17 mouse cellular contexts compared by ENCODE assay signal in the genomic region with DNA sequence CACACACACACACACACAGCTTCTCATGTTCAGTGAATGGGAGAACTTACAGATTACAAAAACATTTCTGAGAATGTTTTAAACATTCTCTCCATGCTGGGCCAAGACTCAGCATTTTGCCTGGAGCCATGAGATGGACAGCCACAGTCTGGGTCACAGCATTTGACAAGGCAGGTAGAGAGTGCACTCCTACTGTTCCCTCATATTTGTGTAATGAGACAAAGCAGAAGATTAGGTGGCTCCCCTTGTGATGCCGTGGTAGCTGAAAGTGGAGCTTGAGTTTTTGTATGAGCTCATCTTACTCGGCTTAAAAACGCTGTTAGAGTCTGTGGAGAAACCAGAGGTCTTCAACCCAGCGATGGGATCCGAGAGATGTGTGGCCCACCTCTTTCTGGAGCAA.
DNase-seq lines count a peak whose midpoint lies in the region; ATAC-seq and TF ChIP-seq lines count a peak whose summit lies in the region.
"Had no signal": no experiment of that assay in that cellular context is flagged by ENCODE, and none has a peak within 500 bp of the region (broad histone marks: within the 10 kb centered on the region; RNA-seq: fewer than 3 reads in every experiment).

No protein-coding gene starts in this region.

- peak; percentile 32 for ATAC-seq in liver, embryonic 11.5 days (replicated peaks; ENCODE audit: low FRiP score)
- peak; percentile 53 for ATAC-seq in liver, embryonic 12.5 days
- ATAC-seq: CD4-positive, CD25-positive, alpha-beta regulatory T cell, adult 4 months had no signal

- H3K9ac ChIP-seq in liver, embryonic 11.5 days (ENCODE audit: low read depth, low read length) = peak overlapping the region; percentile 42
- peak overlapping the region; percentile 59 for H3K9ac ChIP-seq in liver, embryonic 12.5 days
- H3K9ac ChIP-seq: heart, embryonic 15.5 days; hindbrain, embryonic 14.5 days; intestine, embryonic 15.5 days; midbrain, embryonic 12.5 days had no signal

- no peak for TF ChIP-seq CTCF in olfactory bulb, adult 2 months (IDR thresholded peaks at IDR 0.05; ENCODE audit: insufficient read depth, low read depth, low read length)

- no peak overlapping the region for H3K4me3 ChIP-seq in liver, embryonic 11.5 days (ENCODE audit: low read depth, low read length)
- no peak overlapping the region for H3K4me3 ChIP-seq in embryonic facial prominence, embryonic 10.5 days
- H3K4me3 ChIP-seq in liver, embryonic 12.5 days = no peak overlapping the region
- no peak overlapping the region for H3K4me3 ChIP-seq in olfactory bulb, adult 2 months (ENCODE audit: insufficient read depth, low read depth, low read length)
- H3K4me3 ChIP-seq: heart, embryonic 15.5 days; intestine, embryonic 15.5 days; midbrain, embryonic 12.5 days had no signal

- H3K27me3 ChIP-seq in liver, embryonic 11.5 days (replicated peaks; ENCODE audit: control insufficient read depth, insufficient read depth, low read length) = no peaks in the 10 kb centered on the region
- no peaks in the 10 kb centered on the region for H3K27me3 ChIP-seq in embryonic facial prominence, embryonic 10.5 days (replicated peaks; ENCODE audit: low read depth, poor library complexity, severe bottlenecking)
- H3K27me3 ChIP-seq in liver, embryonic 12.5 days (replicated peaks) = 0 out of 2 replicates have a peak, but pooled peaks cover 11% of the 10 kb centered on the region
- H3K27me3 ChIP-seq: heart, embryonic 15.5 days; intestine, embryonic 15.5 days had no signal

- peak overlapping the region; percentile 36 for H3K4me2 ChIP-seq in liver, embryonic 11.5 days
- H3K4me2 ChIP-seq in liver, embryonic 12.5 days = peak overlapping the region; percentile 65
- H3K4me2 ChIP-seq: heart, embryonic 15.5 days; hindbrain, embryonic 14.5 days; intestine, embryonic 15.5 days; midbrain, embryonic 12.5 days had no signal

- 45% methylated on average over 5 of the region's 5 CpGs for WGBS in liver, embryonic 11.5 days
- WGBS in embryonic facial prominence, embryonic 10.5 days = 86% methylated on average over 5 of the region's 5 CpGs
- whole genome bisulfite sequencing in liver, embryonic 12.5 days (ENCODE audit: insufficient replicate concordance) = 27% methylated on average over 5 of the region's 5 CpGs
- 73% methylated on average over 5 of the region's 5 CpGs for WGBS in olfactory bulb, adult 2 months

- DNase-seq in liver, embryonic 11.5 days (ENCODE audit: low spot score) = no peak
- DNase-seq in liver = no peak
- DNase-seq in embryonic facial prominence, embryonic 10.5 days (ENCODE audit: low spot score) = no peak
- no peak for DNase-seq in ovary, adult 18-20 months (ENCODE audit: low spot score)
- no peak for DNase-seq in adrenal gland, adult (ENCODE audit: inconsistent age in 2 of 2, low spot score in 1 of 2)
- DNase-seq: adrenal gland, postnatal 10 days; lung, adult 2 months; lung, postnatal 36 days; spleen, adult 18-20 months; thymus, adult 18-20 months had no signal

- H3K9me3 ChIP-seq in liver, embryonic 11.5 days (ENCODE audit: control insufficient read depth, low read length) = no peaks in the 10 kb centered on the region
- no peaks in the 10 kb centered on the region for H3K9me3 ChIP-seq in embryonic facial prominence, embryonic 10.5 days
- H3K9me3 ChIP-seq in liver, embryonic 12.5 days (replicated peaks) = no peaks in the 10 kb centered on the region
- H3K9me3 ChIP-seq: heart, embryonic 15.5 days; intestine, embryonic 15.5 days; midbrain, embryonic 12.5 days had no signal

- peak overlapping the region; percentile 87 for H3K27ac ChIP-seq in liver, embryonic 11.5 days (ENCODE audit: low read depth, low read length)
- H3K27ac ChIP-seq in embryonic facial prominence, embryonic 10.5 days (replicated peaks) = peak overlapping the region; percentile 3; the same call in 1 of the 2 replicates
- peak overlapping the region; percentile 93 for H3K27ac ChIP-seq in liver, embryonic 12.5 days
- peak overlapping the region; percentile 43 for H3K27ac ChIP-seq in olfactory bulb, adult 2 months (ENCODE audit: insufficient read depth, low read depth, low read length)
- H3K27ac ChIP-seq: heart, embryonic 15.5 days; hindbrain, embryonic 14.5 days; intestine, embryonic 15.5 days; midbrain, embryonic 12.5 days had no signal

- TF ChIP-seq POLR2A in olfactory bulb, adult 2 months (IDR thresholded peaks at IDR 0.05; ENCODE audit: insufficient read depth, low read depth, low read length) = no peak

- no peaks in the 10 kb centered on the region for H3K36me3 ChIP-seq in liver, embryonic 11.5 days (ENCODE audit: control insufficient read depth, insufficient read depth, low read length)
- no peaks in the 10 kb centered on the region for H3K36me3 ChIP-seq in embryonic facial prominence, embryonic 10.5 days (replicated peaks)
- no peaks in the 10 kb centered on the region for H3K36me3 ChIP-seq in liver, embryonic 12.5 days
- H3K36me3 ChIP-seq: heart, embryonic 15.5 days; intestine, embryonic 15.5 days; midbrain, embryonic 12.5 days had no signal

- peaks cover 41% of the 10 kb centered on the region for H3K4me1 ChIP-seq in liver, embryonic 11.5 days (replicated peaks; ENCODE audit: control insufficient read depth, insufficient read depth, low read length)
- H3K4me1 ChIP-seq in embryonic facial prominence, embryonic 10.5 days = peaks cover 15% of the 10 kb centered on the region
- peaks cover 62% of the 10 kb centered on the region for H3K4me1 ChIP-seq in liver, embryonic 12.5 days
- H3K4me1 ChIP-seq in olfactory bulb, adult 2 months (ENCODE audit: control insufficient read depth, insufficient read depth, low read length) = peaks cover 32% of the 10 kb centered on the region

Comparison
In these comparisons a context has a peak if more than half of its experiments do, and no peak if none do; other contexts are left out.
1. H3K27ac ChIP-seq: peak in every context shown above with its lines; median percentile 93 in liver, embryonic 12.5 days; 87 in liver, embryonic 11.5 days; 43 in olfactory bulb, adult 2 months; 3 in embryonic facial prominence, embryonic 10.5 days.